Mouse (Mus musculus): Measurements from ENCODE around the gene Dhx15.

DNA sequence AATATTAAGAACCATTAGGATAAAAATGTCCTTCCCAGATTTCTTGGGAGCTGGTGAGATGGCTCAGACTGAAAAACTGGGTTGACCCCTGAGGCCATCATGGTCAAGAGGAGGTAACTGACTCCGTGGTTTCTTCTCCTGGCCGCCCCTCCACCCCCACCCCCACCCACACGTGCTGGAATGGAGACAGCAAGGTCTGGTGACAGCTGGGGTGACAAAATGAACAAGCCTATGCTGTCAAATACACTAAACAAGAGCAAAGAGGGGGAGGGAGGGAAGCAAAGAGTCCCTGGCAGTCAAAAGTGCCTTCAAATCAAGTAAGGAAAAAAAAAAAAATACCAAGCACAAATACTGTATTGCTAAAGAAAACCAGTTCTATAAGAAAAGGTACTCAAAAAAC is 2.1 kb downstream of the Dhx15 start:
- no peak for TF ChIP-seq POLR2A (IDR thresholded peaks at IDR 0.05; ENCODE audit: extremely low read depth, insufficient read depth, low read length)
- no peak for TF ChIP-seq CTCF (IDR thresholded peaks at IDR 0.05; ENCODE audit: extremely low read depth, insufficient read depth, low read length)
